Mouse (Mus musculus): ENCODE data around the gene Ppp1r1c. TPM values are rescaled to one million over a fixed set of nuclear protein-coding genes. Genes with fewer than 3 reads are reported as not detected.

Gene Ppp1r1c
- total RNA-seq, 2 experiments from 2014 or later = 0.42 TPM; not detected in 1

DNA sequence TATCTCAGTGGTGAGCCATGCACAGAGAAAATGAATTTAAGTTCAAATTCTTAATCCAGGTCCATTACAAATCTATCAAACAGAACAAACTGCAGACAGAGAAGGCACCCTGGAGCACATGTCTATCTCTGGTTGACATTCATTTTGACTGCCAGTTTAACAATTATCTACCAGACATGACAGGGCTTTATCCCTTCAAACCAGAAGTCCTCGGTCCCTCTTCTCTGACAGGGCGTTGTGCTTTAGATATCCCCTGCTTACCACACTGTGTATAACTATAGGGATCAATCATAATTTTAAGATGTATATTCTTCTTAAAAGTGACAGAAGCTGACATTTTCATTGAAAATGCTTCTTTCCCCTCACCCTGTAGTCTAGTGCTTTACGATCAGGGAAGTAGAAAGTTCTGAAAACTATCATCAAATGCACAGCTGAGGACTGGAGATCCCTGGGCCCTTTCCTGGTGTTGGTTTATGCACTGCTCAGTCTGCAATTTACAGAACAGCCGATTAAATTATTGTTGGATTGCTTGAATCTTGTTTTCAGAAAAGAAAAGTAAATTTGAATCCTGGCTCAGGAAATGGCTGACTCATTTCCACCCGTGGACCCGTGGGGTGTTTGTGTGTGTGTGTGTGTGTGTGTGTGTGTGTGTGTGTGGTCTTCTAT is 55.3 kb downstream of the Ppp1r1c start:
- DNase-seq = no peak
- intact Hi-C loops (cut with DNase I) = no loop called here
- H3K4me3 ChIP-seq = no peak overlapping the region
- no peak for TF ChIP-seq CTCF (IDR thresholded peaks at IDR 0.05)
- H3K27ac ChIP-seq = no peak overlapping the region

GRCm38 (mm10) chr2:79765032-79765431 is 57.5 kb downstream of the Ppp1r1c start:
- H3K4me3 ChIP-seq = no peak overlapping the region
- DNase-seq = no peak
- intact Hi-C loops (cut with DNase I) = no loop called here
- H3K27ac ChIP-seq = no peak overlapping the region
- TF ChIP-seq CTCF (IDR thresholded peaks at IDR 0.05) = no peak

- H3K27ac ChIP-seq = no peak overlapping the region
- no peak for DNase-seq
- no peak overlapping the region for H3K4me3 ChIP-seq
- TF ChIP-seq CTCF (IDR thresholded peaks at IDR 0.05) = no peak
- intact Hi-C loops (cut with DNase I) = no loop called here
Observed at GRCm38 (mm10) chr2:79765723-79766122, 58.1 kb downstream of the Ppp1r1c start.

DNA sequence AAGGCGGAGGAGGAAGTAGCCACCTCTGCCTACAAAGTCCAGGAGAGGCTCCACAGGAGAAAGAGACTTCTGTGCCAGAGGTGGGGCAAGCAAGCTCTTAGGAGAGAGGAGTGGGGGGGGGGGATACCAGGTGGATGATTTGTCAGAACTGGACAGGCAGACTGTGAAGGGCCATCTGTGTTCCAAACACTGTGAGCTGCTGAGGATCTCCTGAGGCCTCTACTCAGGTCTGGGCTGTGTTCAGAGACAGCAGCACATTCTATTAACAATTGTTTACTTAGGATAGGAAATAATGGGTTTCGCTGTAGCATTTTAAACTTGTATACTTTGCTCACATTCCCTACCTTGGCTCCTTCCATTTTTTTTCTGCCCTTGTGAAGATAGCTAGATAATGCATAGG is 61.0 kb downstream of the Ppp1r1c start:
- no peak for TF ChIP-seq CTCF (IDR thresholded peaks at IDR 0.05)
- DNase-seq = no peak
- no peak overlapping the region for H3K4me3 ChIP-seq
- intact Hi-C loops (cut with DNase I) = no loop called here
- H3K27ac ChIP-seq = peak overlapping the region; percentile 74

DNA sequence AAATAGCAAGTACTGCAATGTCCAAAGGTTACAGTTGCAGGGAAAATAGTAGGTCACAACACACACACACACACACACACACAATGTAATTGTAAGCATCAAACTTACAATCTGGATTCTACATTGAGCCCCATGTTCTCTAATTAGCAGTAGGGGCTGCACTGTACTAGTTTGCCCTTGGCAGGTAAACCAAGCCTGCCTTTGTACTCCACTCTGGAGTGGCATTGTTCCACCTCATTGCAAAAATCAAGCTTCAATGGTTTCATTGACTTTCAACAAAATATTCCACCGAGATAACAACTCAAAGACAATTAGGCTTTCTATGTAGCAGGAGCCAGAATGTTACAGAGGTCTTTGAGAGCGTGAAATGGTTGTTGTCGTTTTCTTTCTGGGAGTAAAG is 62.7 kb downstream of the Ppp1r1c start:
- Histone ChIP-seq H3K27ac (no peak overlapping the region), H3K4me3 (no peak overlapping the region)
- no peak for DNase-seq
- intact Hi-C loops (cut with DNase I) = loop anchor here (5.0 kb wide), 2 partner anchors 118 to 133 kb away; partner anchors contain the start of gene Itprid2
- no peak for TF ChIP-seq CTCF (IDR thresholded peaks at IDR 0.05)

GRCm38 (mm10) chr2:79774372-79774771 is 66.8 kb downstream of the Ppp1r1c start:
- peak; percentile 68 for DNase-seq
- peak; percentile 89 for TF ChIP-seq CTCF (IDR thresholded peaks at IDR 0.05)
- intact Hi-C loops (cut with DNase I) = loop anchor here (1.0 to 5.0 kb wide), 3 partner anchors 122 to 263 kb away; partner anchors contain the start of gene Itprid2
- H3K27ac ChIP-seq = no peak overlapping the region
- H3K4me3 ChIP-seq = no peak overlapping the region

- intact Hi-C loops (cut with DNase I) = no loop called here
- Histone ChIP-seq H3K27ac (no peak overlapping the region), H3K4me3 (no peak overlapping the region)
- peak; percentile 27; the same call in 1 of the 2 replicates for TF ChIP-seq CTCF (IDR thresholded peaks at IDR 0.05)
- no peak for DNase-seq
Observed at GRCm38 (mm10) chr2:79777801-79778200, 70.2 kb downstream of the Ppp1r1c start.

DNA sequence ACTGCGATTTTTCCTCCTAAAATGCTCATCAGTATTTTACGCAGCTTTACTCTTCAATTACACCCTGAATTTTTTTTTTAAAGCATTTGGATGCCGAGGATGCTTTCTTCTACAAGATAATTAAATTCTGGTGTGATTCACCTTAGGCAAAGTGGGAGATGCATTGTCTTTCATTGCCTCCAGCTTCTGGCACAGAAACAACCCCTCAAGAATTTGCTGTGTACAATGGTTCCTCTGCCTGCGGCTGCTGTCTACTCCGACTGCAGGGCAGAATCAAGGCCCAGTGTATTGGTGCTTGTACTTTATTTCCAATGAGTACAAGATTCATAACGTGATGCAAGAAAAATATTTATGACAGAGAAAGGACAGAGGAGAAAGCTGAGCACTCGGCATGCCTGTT is 73.2 kb downstream of the Ppp1r1c start:
- Histone ChIP-seq H3K27ac (no peak overlapping the region), H3K4me3 (no peak overlapping the region)
- intact Hi-C loops (cut with DNase I) = no loop called here
- no peak for DNase-seq
- no peak for TF ChIP-seq CTCF (IDR thresholded peaks at IDR 0.05)

DNA sequence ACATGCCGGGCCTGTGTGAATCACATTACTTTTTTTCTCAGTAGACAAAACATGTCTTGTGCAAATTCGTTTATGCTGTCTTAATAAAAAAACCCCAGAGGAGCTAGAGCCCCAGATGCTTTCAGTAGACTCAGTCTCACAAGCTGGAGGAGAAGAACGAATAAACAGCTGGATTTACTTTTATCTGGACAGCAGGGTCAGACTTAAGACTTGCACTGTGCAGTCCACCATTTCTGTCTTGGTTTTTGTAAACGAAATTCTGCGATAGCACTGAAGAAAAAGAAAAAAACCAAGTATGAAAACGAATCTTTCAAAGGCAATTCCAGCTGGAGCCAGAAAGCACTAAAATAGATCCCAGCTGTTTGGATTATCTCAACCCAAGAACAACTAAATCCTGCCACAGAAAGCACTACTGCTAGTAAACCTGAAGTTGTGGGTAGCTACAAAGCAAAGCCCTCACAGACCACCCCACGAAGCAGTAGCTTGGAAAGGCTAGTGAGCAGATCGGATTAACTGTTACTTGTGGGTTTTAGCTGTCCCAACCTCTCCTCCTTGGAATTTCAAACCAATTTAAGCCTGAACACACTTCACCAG is 78.1 kb downstream of the Ppp1r1c start:
- intact Hi-C loops (cut with DNase I) = no loop called here
- no peak overlapping the region for H3K27ac ChIP-seq
- TF ChIP-seq CTCF (IDR thresholded peaks at IDR 0.05) = no peak
- no peak for DNase-seq
- no peak overlapping the region for H3K4me3 ChIP-seq

DNA sequence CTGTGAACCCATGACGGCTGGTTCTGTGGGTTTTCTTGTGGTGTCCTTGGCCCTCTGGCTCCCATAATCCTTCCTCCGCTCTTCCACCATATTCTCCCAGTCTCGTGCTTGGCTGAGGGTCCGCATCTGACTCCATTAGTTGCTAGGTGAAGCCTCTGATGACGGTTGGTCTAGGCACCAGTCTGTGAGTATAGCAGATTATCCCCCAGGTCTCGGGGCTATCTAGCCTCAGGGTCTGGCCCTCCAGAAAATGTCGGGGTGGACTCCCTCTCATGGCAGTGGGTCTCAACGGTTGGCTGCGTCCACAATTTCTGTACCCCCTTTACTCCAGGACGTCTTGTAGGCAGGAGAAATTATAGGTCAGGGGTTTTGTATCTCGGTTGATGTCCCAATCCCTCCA is 78.9 kb downstream of the Ppp1r1c start:
- H3K4me3 ChIP-seq = no peak overlapping the region
- no peak for DNase-seq
- intact Hi-C loops (cut with DNase I) = no loop called here
- TF ChIP-seq CTCF (IDR thresholded peaks at IDR 0.05) = no peak
- no peak overlapping the region for H3K27ac ChIP-seq

GRCm38 (mm10) chr2:79793186-79793585 is 85.6 kb downstream of the Ppp1r1c start:
- DNase-seq = no peak
- H3K4me3 ChIP-seq = no peak overlapping the region
- no peak overlapping the region for H3K27ac ChIP-seq
- intact Hi-C loops (cut with DNase I) = no loop called here
- TF ChIP-seq CTCF (IDR thresholded peaks at IDR 0.05) = no peak

DNA sequence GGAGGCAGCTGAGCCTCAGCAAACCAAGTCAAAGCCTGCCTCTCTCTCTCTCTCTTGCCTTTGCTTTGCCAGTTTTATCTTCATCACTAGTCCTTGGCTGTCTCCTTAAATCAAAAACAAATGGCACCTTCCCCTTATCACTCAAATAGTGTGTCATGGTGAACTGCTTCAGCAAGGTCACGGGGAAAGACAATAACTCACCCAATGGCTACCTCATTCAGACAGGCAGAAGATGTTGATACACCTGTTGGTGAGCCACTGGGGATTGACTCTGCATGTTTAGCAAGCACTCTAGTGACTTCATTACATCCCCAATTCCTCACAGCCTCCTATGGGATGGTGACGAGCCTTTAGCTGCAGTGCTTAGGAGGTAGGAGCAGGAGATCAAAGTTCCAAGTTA is 89.9 kb downstream of the Ppp1r1c start:
- H3K4me3 ChIP-seq = no peak overlapping the region
- DNase-seq = no peak
- no peak overlapping the region for H3K27ac ChIP-seq
- TF ChIP-seq CTCF (IDR thresholded peaks at IDR 0.05) = no peak
- intact Hi-C loops (cut with DNase I) = no loop called here

DNA sequence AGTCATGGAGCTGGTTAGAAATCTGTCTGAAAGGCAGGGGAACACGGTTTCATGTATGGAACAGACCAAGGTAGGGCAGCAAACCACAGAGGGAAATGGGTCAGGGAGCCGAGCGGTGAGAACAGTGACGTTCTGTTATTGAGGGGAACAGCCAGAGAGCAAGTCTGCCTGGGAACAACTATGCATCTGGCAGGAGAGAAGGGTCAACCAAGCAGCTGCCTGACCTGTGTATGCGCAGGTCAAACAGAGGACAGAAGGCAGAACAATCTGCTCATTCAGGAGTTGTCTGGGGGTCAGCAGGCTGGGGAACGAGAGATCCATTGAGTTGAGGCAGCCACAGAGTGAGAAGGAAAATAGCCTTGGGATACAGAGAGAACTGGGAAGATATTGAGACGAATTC is 91.0 kb downstream of the Ppp1r1c start:
- no peak for TF ChIP-seq CTCF (IDR thresholded peaks at IDR 0.05)
- no peak for DNase-seq
- Histone ChIP-seq H3K4me3 (no peak overlapping the region), H3K27ac (no peak overlapping the region)
- intact Hi-C loops (cut with DNase I) = no loop called here

Measured in gastrocnemius, adult 2 months (tissue).